Mouse (Mus musculus) heart, adult 2 months (tissue): Measurements from ENCODE around the gene Shroom3.

Experiments used
- CTCF ChIP-seq: fragments of 200-600 bp; IDR thresholded peaks from 2 replicates; pipeline ENCODE4 v1.8.1; 2022; ENCODE audit warnings: antibody characterized with exemption, mild to moderate bottlenecking, moderate library complexity
- EP300 ChIP-seq: fragments of 200-500 bp; IDR thresholded peaks from 2 replicates; pipeline ENCODE4 v1.6.1; 2011; ENCODE audit warnings: low read depth, low read length, control low read depth; ENCODE audit not compliant: insufficient read depth
- POLR2A ChIP-seq: fragments of 200-500 bp; IDR thresholded peaks from 2 replicates; pipeline ENCODE4 v1.6.1; 2011; ENCODE audit warnings: mild to moderate bottlenecking, low read depth, low read length, control low read depth; ENCODE audit not compliant: insufficient read depth

DNA sequence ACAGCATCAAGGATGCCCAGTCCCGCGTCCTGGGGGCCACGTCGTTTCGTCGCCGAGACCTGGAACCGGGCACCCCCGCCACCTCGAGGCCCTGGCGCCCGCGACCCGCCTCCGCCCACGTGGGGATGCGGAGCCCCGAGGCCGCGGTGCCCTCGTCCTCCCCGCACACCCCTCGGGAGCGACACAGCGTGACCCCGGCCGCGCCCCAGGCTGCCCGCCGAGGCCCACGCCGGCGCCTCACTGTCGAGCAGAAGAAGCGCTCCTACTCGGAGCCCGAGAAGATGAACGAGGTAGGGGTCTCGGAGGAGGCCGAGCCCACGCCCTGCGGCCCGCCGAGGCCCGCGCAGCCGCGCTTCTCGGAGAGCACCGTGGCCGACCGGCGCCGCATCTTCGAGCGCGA lies 258.9 kb downstream of the Shroom3 start:
- TF ChIP-seq CTCF (no peak), EP300 (no peak), POLR2A (no peak)
